Mouse (Mus musculus): ENCODE measurements around the gene Tubgcp5.
"Not testable (repeated sequence)": the region's sequence is repeated elsewhere in the genome, so short reads cannot be mapped to it uniquely, and the experiment has no call there.

Tubgcp5 gene

GRCm38 (mm10) chr7:55793952-55794603 is at the start of gene Tubgcp5:
Tubgcp5 (plus strand) TSS chr7:55794154.
- peak; percentile 97 for DNase-seq

- DNase-seq, result peak; percentile 86
Measured at GRCm38 (mm10) chr7:55744566-55745220, 49.3 kb upstream of the Tubgcp5 start.

GRCm38 (mm10) chr7:55750841-55751240 is 43.1 kb upstream of the Tubgcp5 start:
- DNase-seq, result no peak

GRCm38 (mm10) chr7:55759346-55759745 is 34.6 kb upstream of the Tubgcp5 start:
- no peak for DNase-seq

- no peak for DNase-seq
Measured at GRCm38 (mm10) chr7:55767926-55768325, 26.0 kb upstream of the Tubgcp5 start, which contains the start of gene Siglech. Siglech (plus strand) TSS chr7:55768178.

GRCm38 (mm10) chr7:55780011-55780410 is 13.9 kb upstream of the Tubgcp5 start:
- DNase-seq, result no peak

- DNase-seq, result no peak
Measured at GRCm38 (mm10) chr7:55782493-55782892, 11.5 kb upstream of the Tubgcp5 start.

- DNase-seq, result no peak
Measured at GRCm38 (mm10) chr7:55784580-55784979, 9.4 kb upstream of the Tubgcp5 start.

GRCm38 (mm10) chr7:55790586-55790985 is 3.4 kb upstream of the Tubgcp5 start:
- DNase-seq, result not testable (repeated sequence)

- no peak for DNase-seq
Measured at GRCm38 (mm10) chr7:55792280-55792679, 1.7 kb upstream of the Tubgcp5 start.

- no peak for DNase-seq
Measured at GRCm38 (mm10) chr7:55793236-55793951, 560 bp upstream of the Tubgcp5 start.

- DNase-seq, result no peak
Measured at GRCm38 (mm10) chr7:55799981-55800380, 6.0 kb downstream of the Tubgcp5 start.

- DNase-seq, result no peak
Measured at GRCm38 (mm10) chr7:55809967-55810366, 16.0 kb downstream of the Tubgcp5 start.

GRCm38 (mm10) chr7:55824468-55824867 is 30.5 kb downstream of the Tubgcp5 start:
- no peak for DNase-seq

GRCm38 (mm10) chr7:55827551-55827950 is 33.6 kb downstream of the Tubgcp5 start:
- no peak for DNase-seq

GRCm38 (mm10) chr7:55836877-55837276 is 42.9 kb downstream of the Tubgcp5 start:
- no peak for DNase-seq

GRCm38 (mm10) chr7:55841445-55841844 is 47.5 kb downstream of the Tubgcp5 start, which contains the start of gene Cyfip1:
Cyfip1 (plus strand) TSS chr7:55841745.
- DNase-seq, result peak; percentile 34

- DNase-seq, result peak; percentile 91
Measured at GRCm38 (mm10) chr7:55841977-55842503, 48.1 kb downstream of the Tubgcp5 start.

GRCm38 (mm10) chr7:55842504-55843152 is 48.7 kb downstream of the Tubgcp5 start:
- no peak for DNase-seq

GRCm38 (mm10) chr7:55846606-55847312 is 52.8 kb downstream of the Tubgcp5 start:
- no peak for DNase-seq

GRCm38 (mm10) chr7:55849948-55850571 is 56.1 kb downstream of the Tubgcp5 start:
- no peak for DNase-seq

GRCm38 (mm10) chr7:55852787-55853186 is 58.8 kb downstream of the Tubgcp5 start:
- DNase-seq, result no peak
